Mouse (Mus musculus): Measurements from ENCODE around the gene Ppp1r18. TPM values are rescaled to one million over a fixed set of nuclear protein-coding genes. Genes with fewer than 3 reads are reported as not detected.

Ppp1r18 gene
- polyA plus RNA-seq, 1 experiment from 2014 or later = 20.9 TPM

DNA sequence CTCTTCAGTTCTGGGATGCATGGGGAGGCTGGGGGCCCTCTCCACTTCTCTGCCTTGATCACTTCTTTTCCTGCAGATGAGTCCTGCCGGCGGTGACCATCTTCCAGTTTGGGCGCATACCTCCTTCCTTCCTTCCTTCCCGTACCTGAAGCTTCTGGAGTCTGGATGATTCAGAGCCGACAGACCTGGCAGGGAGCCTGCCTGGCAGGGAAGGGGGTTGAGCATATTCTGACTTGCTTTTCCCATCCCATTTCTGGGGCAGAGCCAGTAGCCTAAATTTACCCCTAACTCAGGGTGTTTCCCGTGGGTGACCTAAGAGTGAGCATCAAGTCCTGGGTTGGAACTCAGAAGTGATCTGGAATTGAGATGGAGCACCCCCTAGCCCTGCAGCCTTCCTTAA, 9.3 kb downstream of the Ppp1r18 start:
- ATAC-seq = no peak
- Histone ChIP-seq H3K4me2 (no peak overlapping the region), H3K27me3 (no peaks in the 10 kb centered on the region), H3K4me1 (peaks cover 37% of the 10 kb centered on the region), H3K4me3 (no peak overlapping the region), H3K9ac (no peak overlapping the region; the same call in 1 of the 2 replicates), H3K9me3 (replicated peaks) (peaks cover 4% of the 10 kb centered on the region; the same call in 1 of the 2 replicates), H3K36me3 (ENCODE audit: poor library complexity, severe bottlenecking) (peaks cover 49% of the 10 kb centered on the region), H3K27ac (no peak overlapping the region; the same call in 1 of the 2 replicates)
- 91% methylated on average over 6 of the region's 6 CpGs for WGBS

DNA sequence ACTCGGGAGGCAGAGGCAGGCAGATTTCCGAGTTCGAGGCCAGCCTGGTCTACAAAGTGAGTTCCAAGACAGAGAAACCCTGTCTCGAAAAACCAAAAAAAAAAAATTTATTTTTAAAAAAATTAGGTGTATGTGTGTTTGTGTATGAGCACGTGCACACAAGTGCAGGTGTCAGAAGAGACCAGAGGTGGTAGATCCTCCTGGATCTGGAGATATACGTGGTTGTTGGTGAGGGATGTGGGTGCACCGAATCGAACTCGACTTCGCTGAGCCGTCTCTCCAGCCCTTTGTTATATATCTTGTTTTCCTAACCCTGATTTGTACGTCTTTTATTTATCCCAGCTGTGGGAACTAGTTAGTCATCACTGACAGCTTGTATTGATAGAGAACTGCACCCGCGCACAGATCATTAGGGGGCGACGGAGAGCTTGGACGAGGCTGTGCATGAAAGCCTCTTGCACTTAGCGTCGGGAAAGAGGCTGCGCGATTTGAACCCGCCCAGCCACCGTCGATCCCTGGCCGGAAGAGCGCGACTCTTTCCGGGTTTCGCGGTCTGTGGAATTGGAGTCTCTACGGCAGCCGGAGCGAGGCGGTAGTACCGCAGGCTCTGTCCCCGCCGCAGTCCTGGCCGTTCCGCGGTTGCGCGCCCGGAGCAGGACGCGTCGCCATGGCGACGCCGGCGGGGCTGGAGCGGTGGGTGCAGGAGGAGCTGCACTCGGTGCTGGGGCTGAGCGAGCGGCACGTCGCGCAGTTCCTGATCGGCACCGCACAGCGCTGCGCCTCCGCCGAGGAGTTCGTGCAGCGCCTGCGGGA, 14.1 kb downstream of the Ppp1r18 start, which contains the start of gene Dhx16:
TSS of gene Dhx16 (plus strand) at position 575 of the 813 bp plus-strand sequence.
- peaks cover 56% of the 10 kb centered on the region for H3K36me3 ChIP-seq (ENCODE audit: poor library complexity, severe bottlenecking)
- H3K9me3 ChIP-seq (replicated peaks) = no peaks in the 10 kb centered on the region
- ATAC-seq = peak; percentile 94
- H3K9ac ChIP-seq = peak within 1 kb of the TSS; percentile 83
- peak within 1 kb of the TSS; percentile 75 for H3K27ac ChIP-seq
- 5% methylated on average over 66 of the region's 66 CpGs for WGBS
- H3K4me2 ChIP-seq = peak within 1 kb of the TSS; percentile 88
- peaks cover 15% of the 10 kb centered on the region for H3K4me1 ChIP-seq
- H3K4me3 ChIP-seq = peak within 1 kb of the TSS; percentile 99
- no peaks in the 10 kb centered on the region for H3K27me3 ChIP-seq

DNA sequence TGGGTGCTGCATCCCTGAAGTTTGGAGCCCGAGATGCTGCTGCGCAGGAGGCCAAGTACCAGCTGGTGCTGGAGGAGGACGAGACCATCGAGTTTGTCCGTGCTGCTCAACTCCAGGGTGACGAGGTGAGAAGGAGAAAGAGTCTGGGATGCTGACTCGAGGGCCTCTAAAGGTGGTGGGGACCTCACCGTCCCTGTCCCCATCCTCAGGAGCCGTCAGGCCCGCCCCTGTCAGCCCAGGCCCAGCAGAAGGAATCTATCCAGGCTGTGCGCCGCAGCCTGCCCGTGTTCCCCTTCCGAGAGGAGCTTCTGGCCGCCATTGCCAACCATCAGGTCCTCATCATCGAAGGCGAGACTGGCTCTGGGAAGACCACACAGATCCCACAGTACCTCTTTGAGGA, 17.5 kb downstream of the Ppp1r18 start:
- Histone ChIP-seq H3K9me3 (replicated peaks) (no peaks in the 10 kb centered on the region), H3K27ac (no peak overlapping the region), H3K4me2 (no peak overlapping the region), H3K9ac (no peak overlapping the region), H3K36me3 (ENCODE audit: poor library complexity, severe bottlenecking) (peaks cover 67% of the 10 kb centered on the region), H3K27me3 (no peaks in the 10 kb centered on the region), H3K4me3 (no peak overlapping the region), H3K4me1 (peaks cover 15% of the 10 kb centered on the region)
- 95% methylated on average over 17 of the region's 17 CpGs for WGBS
- no peak for ATAC-seq

DNA sequence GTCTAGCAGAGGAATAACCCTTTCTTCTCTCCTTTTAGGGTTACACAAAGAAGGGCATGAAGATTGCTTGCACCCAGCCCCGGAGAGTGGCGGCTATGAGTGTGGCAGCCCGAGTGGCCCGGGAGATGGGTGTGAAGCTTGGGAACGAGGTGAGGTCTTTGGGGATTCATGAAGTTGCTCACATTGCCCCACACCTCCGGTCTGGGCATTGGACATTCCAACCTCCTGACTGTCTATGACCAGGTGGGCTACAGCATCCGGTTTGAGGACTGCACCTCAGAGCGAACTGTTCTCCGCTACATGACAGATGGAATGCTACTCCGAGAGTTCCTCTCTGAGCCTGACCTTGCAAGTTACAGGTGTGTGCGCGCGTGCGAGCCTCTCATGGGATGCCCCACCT, 18.4 kb downstream of the Ppp1r18 start:
- no peaks in the 10 kb centered on the region for H3K27me3 ChIP-seq
- 95% methylated on average over 14 of the region's 14 CpGs for WGBS
- no peak for ATAC-seq
- H3K36me3 ChIP-seq (ENCODE audit: poor library complexity, severe bottlenecking) = peaks cover 76% of the 10 kb centered on the region
- H3K4me1 ChIP-seq = peaks cover 15% of the 10 kb centered on the region
- H3K27ac ChIP-seq = no peak overlapping the region
- no peaks in the 10 kb centered on the region for H3K9me3 ChIP-seq (replicated peaks)
- no peak overlapping the region for H3K4me2 ChIP-seq
- no peak overlapping the region for H3K9ac ChIP-seq
- no peak overlapping the region for H3K4me3 ChIP-seq

DNA sequence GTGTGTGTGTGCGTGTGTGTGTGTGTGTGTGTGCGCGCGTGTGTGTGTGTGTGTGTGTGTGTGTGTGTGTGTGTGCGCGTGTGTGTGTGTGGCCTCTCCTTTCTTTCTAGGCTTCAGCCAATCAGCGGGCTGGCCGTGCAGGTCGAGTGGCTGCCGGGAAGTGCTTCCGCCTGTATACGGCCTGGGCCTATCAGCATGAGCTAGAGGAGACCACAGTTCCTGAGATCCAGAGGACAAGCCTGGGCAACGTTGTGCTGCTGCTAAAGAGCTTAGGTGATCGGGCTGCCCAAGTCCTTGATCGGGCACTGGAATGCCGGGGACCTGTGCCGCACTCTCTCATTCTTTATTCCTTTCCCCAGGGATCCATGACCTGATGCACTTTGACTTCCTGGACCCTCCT, 22.3 kb downstream of the Ppp1r18 start:
- no peak overlapping the region for H3K27ac ChIP-seq
- no peak overlapping the region for H3K4me3 ChIP-seq
- H3K9me3 ChIP-seq (replicated peaks) = no peaks in the 10 kb centered on the region
- H3K36me3 ChIP-seq (ENCODE audit: poor library complexity, severe bottlenecking) = peaks cover 99% of the 10 kb centered on the region
- no peaks in the 10 kb centered on the region for H3K4me1 ChIP-seq
- no peaks in the 10 kb centered on the region for H3K27me3 ChIP-seq
- H3K9ac ChIP-seq = no peak overlapping the region
- H3K4me2 ChIP-seq = no peak overlapping the region
- ATAC-seq = no peak
- WGBS = 83% methylated on average over 14 of the region's 17 CpGs

DNA sequence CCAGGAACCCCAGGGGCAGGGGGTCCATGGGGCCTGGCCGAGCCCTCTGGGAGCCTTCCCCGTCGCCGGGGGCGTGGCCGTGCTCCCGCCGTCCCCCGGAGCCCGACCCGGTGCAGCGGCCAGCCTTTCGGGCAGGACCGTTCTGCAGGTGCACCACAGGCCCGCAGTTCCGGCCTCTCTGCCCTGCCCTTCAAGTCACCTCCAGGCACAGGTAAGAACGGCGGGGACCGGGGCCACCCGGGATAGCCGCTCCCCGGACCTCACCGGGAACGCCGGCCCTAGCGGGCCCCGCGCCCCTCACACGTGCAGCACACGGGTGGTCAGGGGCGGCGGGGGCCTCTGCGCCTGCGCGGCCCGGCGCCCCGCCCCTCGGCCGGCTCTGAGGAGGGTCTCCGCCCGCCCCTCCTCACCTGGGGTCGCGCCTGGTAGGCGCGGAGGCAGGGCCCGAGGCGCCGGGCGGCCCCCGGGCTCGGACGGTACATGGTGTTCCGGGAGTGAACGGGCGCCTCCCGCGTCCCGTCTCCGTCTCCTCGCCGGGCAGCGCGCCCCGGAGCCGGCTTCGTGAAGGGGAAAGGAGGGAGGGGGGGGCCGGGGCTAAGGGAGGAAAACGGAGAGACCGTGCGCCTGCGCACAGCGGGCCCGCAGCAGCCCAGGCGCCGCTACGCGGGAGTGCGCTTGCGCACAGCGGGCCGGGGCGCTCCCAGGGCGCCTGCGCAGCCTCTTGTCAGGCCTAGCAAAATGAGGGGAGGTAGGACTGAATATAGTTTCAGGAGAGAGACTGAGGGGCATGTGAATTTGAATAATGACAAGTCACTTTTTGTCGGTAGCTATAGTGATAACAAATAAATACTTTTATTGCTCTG, 31.6 kb downstream of the Ppp1r18 start, which contains the start of gene 2310061I04Rik:
TSS of gene 2310061I04Rik (minus strand) at position 651 of the 863 bp plus-strand sequence.
- H3K36me3 ChIP-seq (ENCODE audit: poor library complexity, severe bottlenecking) = peaks cover 69% of the 10 kb centered on the region
- WGBS = under 1% methylated on average over 79 of the region's 86 CpGs
- peaks cover 24% of the 10 kb centered on the region for H3K4me1 ChIP-seq
- peak within 1 kb of the TSS; percentile 87 for H3K9ac ChIP-seq
- H3K27ac ChIP-seq = peak within 1 kb of the TSS; percentile 94
- H3K27me3 ChIP-seq = no peaks in the 10 kb centered on the region
- H3K4me2 ChIP-seq = peak within 1 kb of the TSS; percentile 99
- H3K4me3 ChIP-seq = peak within 1 kb of the TSS; percentile 77
- ATAC-seq = peak; percentile 93
- H3K9me3 ChIP-seq (replicated peaks) = no peaks in the 10 kb centered on the region

DNA sequence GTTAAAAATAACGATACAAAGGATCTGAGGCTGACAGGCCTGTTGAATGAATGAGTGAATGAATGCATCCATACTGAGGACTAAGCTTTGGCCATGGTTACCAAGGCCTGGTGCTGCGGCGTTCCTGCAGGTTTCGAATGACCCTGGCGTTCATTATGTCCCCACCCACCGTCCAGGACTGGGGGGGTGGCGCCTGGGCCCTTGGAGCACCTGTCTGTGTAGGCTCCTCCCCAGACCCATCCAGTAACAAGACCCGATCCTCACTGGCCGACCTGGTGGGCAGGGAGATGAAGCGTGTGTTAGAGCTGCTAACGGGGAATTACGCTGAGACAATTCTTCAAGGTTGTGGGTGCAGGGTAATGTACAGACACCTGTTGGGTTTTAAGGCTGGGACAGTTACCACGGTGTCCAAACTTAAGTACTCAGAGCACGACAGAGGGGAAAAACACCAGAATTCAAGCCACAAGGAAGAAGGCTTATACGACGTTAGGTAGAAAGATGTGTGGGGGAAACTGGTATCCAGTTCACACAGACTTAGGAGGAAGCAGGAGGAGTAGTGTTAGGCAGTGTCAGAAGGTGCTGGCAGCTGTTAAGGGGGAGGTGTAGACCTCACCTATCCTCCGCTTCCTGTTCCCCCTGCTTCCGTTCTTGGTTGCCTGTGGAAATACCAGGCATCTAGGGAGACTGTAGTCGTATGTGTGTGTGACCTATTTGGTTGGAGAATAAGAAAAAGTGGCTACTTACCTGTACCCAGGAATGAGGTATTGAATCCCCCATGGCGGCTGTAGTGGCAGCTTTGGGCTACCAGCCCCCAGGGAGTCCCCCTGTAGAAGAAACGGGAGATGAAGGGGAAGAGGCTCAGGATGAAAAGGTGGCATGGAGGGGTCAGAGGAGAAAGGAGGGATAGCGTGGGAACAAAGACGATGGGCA, 32.5 kb downstream of the Ppp1r18 start:
- Histone ChIP-seq H3K4me1 (peaks cover 24% of the 10 kb centered on the region), H3K4me2 (peak overlapping the region; percentile 99), H3K27me3 (no peaks in the 10 kb centered on the region), H3K4me3 (peak overlapping the region; percentile 77), H3K9ac (peak overlapping the region; percentile 87), H3K27ac (peak overlapping the region; percentile 48), H3K36me3 (ENCODE audit: poor library complexity, severe bottlenecking) (peaks cover 69% of the 10 kb centered on the region), H3K9me3 (replicated peaks) (no peaks in the 10 kb centered on the region)
- peak; percentile 46 for ATAC-seq
- WGBS = 45% methylated on average over 23 of the region's 23 CpGs

DNA sequence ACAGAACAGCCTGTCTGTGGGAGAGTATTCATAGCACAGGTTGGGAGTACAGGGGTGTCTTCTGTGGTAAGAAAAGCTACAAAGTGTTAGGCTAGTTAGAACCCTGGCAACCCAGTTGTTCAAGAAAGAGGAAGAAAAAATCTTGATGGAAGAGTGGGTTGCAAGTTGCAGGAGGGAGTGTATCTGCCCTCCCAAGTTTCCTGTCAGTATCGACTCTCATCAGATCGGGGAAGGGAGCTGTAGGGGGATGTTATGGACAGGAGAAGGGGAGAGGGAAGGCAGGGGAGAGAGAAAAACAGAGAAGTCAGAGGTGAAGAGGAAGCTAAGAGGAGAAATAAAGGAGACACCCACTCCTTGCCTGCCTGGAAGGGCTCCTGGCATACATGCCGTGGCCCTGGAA, 35.2 kb downstream of the Ppp1r18 start:
- Histone ChIP-seq H3K4me3 (no peak overlapping the region), H3K4me2 (no peak overlapping the region), H3K27me3 (no peaks in the 10 kb centered on the region), H3K36me3 (ENCODE audit: poor library complexity, severe bottlenecking) (peaks cover 77% of the 10 kb centered on the region), H3K4me1 (peaks cover 21% of the 10 kb centered on the region), H3K9me3 (replicated peaks) (no peaks in the 10 kb centered on the region), H3K27ac (no peak overlapping the region), H3K9ac (no peak overlapping the region)
- WGBS = 90% methylated on average over 3 of the region's 3 CpGs
- ATAC-seq = no peak

DNA sequence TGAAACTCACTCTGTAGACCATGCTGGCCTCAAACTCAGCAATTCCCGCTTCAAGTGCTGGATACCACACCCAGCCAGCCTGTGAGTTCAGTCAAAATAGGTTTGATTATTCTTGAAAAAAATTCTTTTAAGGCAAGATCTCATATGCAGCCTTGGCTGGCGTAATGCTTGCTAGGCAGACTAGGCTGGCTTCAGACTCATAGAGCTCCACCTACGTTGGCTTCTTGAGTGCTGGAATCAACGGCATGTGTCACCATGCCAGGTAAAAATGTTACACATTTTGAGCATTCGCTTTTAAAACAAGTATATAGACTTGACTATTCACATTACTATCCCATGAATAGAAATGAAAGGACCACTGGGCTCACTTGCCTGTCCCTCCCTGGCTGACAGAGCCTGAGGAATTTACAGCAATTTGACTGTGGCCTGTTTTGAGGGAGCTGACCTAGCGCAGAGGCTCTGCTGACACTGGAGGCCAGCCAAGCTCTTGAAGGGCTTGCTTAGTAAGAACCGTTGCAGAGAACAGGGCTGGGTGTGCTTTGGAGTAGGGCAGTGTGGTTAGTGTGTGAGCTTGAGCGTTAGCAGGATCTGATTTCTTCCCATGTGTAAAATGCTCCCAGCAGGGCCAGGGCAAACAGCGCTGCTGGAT, 38.1 kb downstream of the Ppp1r18 start:
- no peaks in the 10 kb centered on the region for H3K9me3 ChIP-seq (replicated peaks)
- H3K4me2 ChIP-seq = no peak overlapping the region
- no peak overlapping the region for H3K9ac ChIP-seq
- no peaks in the 10 kb centered on the region for H3K27me3 ChIP-seq
- no peak for ATAC-seq
- peaks cover 97% of the 10 kb centered on the region for H3K36me3 ChIP-seq (ENCODE audit: poor library complexity, severe bottlenecking)
- WGBS = 93% methylated on average over 9 of the region's 9 CpGs
- H3K27ac ChIP-seq = no peak overlapping the region
- H3K4me1 ChIP-seq = peaks cover 15% of the 10 kb centered on the region
- H3K4me3 ChIP-seq = no peak overlapping the region

DNA sequence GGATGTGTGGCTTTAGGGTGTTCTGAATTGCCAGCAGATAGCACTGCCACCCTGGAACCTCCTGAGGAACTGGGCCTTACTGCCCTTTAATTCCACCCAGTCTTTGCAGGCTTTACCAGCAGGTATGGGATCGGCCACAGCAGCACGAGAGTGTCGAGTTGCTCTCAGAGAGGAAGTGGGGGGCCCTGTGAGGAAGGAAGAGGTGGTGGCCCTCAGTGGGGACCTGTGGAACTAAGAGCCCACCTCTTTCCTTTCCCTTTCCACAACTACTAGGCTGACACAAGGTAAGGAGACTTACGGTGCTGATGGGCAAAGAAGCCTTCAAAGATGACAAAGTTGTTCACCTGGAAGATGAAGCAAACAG, 38.6 kb downstream of the Ppp1r18 start:
- no peaks in the 10 kb centered on the region for H3K9me3 ChIP-seq (replicated peaks)
- peaks cover 96% of the 10 kb centered on the region for H3K36me3 ChIP-seq (ENCODE audit: poor library complexity, severe bottlenecking)
- ATAC-seq = no peak
- peaks cover 20% of the 10 kb centered on the region for H3K4me1 ChIP-seq
- WGBS = 82% methylated on average over 4 of the region's 4 CpGs
- no peak overlapping the region for H3K4me2 ChIP-seq
- no peak overlapping the region for H3K27ac ChIP-seq
- H3K9ac ChIP-seq = no peak overlapping the region
- H3K27me3 ChIP-seq = no peaks in the 10 kb centered on the region
- no peak overlapping the region for H3K4me3 ChIP-seq

DNA sequence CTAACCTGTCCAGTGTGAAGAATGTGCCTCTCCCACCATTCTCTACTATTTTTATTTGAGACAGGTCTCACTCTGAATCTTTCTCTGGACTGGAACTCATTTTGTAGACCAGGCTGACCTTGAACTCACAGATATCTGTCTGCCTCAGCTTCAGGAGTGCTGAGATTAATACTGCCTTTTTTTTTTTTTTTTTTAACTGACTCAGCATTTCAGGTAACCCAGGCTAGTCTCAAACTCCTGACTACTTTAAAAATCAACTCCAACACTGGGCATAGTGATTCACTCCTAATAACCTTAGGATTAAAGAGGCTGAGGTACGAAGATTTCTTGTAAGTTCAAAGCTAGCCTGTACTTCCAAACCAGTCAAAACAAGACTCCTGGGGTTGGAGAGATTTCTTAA, 40.2 kb downstream of the Ppp1r18 start:
- ATAC-seq = no peak
- Histone ChIP-seq H3K4me3 (no peak overlapping the region), H3K4me1 (peaks cover 25% of the 10 kb centered on the region), H3K36me3 (ENCODE audit: poor library complexity, severe bottlenecking) (peaks cover 80% of the 10 kb centered on the region), H3K9ac (no peak overlapping the region), H3K9me3 (replicated peaks) (no peaks in the 10 kb centered on the region), H3K27me3 (no peaks in the 10 kb centered on the region), H3K4me2 (no peak overlapping the region), H3K27ac (no peak overlapping the region)
- 98% methylated on average over 1 of the region's 1 CpGs for WGBS
